8 mouse cellular contexts compared by ENCODE assay signal in the genomic region with DNA sequence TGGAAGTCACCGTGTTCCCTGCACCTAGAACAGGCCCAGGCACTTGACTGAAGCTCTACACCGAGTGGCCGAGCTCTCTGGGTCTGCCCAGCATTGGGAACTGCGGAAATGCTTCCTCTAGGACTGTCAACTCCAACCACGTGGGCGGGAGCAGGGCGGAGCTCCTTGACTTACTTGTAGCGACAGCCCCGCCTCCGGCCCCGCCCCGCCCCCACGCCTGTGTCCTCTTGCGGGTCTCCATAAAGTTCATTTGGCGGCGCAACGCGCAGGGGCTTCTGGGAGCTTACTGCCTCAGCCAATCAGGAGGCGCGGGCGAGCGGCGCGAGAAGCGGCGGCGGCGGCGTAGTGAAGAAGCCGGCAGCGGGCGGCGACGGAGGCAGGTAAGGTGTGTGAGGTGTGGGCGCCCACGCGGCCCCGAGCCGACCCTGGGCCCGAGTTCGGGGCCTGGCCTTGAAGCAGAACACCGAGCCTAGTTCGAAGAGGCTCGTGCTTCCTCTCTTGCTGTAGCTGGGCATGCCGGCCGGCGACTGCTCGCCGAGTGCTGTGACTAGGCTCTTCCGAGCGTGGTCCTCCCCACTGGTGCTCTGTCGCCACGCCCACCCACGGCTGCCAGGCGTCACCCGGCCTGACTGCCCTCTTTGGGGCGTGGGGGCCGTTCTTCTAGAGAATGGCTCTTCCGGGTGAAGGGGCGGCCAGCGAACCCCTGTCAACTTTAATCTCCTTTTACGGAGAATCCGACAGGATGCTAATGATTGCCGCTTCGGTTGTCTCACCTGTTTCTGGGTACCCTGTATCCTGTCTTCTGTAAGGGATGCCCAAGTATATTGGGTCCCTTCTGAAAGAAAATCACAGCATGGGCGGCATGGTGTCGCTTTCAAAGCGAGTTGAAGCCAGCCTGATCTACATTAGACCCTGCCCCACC. TPM values are rescaled to one million over a fixed set of nuclear protein-coding genes. Genes with fewer than 3 reads are reported as not detected.
DNase-seq lines count a peak whose midpoint lies in the region; ATAC-seq and TF ChIP-seq lines count a peak whose summit lies in the region.

A gene (plus strand): TSS at position 313 of the 922 bp plus-strand sequence.

- H3K4me3 ChIP-seq in bone marrow, adult 2 months (replicated peaks; ENCODE audit: control insufficient read depth, low read depth, low read length), result peak within 1 kb of the TSS; percentile 88
- H3K4me3 ChIP-seq in embryonic facial prominence, embryonic 15.5 days (replicated peaks), result peak within 1 kb of the TSS; percentile 87
- peak within 1 kb of the TSS; percentile 82 for H3K4me3 ChIP-seq in limb, embryonic 14.5 days (replicated peaks; ENCODE audit: low read length)
- peak within 1 kb of the TSS; percentile 83 for H3K4me3 ChIP-seq in midbrain, postnatal 0 days (ENCODE audit: low read depth, low read length)

- peak; percentile 96 for ATAC-seq in embryonic facial prominence, embryonic 15.5 days (ENCODE audit: insufficient number of reproducible peaks, low FRiP score, low TSS enrichment, low read depth)
- ATAC-seq in limb, embryonic 14.5 days (ENCODE audit: low FRiP score, low read depth), result peak; percentile 98
- ATAC-seq in midbrain, postnatal 0 days (ENCODE audit: low FRiP score), result peak; percentile 95

- no peak for TF ChIP-seq CTCF in bone marrow, adult 2 months (IDR thresholded peaks at IDR 0.05; ENCODE audit: control insufficient read depth, insufficient read depth, low read length)
- no peak; the same call in 1 of the 2 replicates for TF ChIP-seq CTCF in midbrain, postnatal 0 days (IDR thresholded peaks at IDR 0.05)

- peaks cover 2% of the 10 kb centered on the region; the same call in 1 of the 2 replicates for H3K4me1 ChIP-seq in bone marrow, adult 2 months (ENCODE audit: control insufficient read depth, insufficient read depth, low read length)
- H3K4me1 ChIP-seq in embryonic facial prominence, embryonic 15.5 days, result peaks cover 20% of the 10 kb centered on the region
- peaks cover 9% of the 10 kb centered on the region for H3K4me1 ChIP-seq in limb, embryonic 14.5 days (ENCODE audit: control insufficient read depth, insufficient read depth, low read length)
- peaks cover 3% of the 10 kb centered on the region; the same call in 1 of the 2 replicates for H3K4me1 ChIP-seq in midbrain, postnatal 0 days (ENCODE audit: insufficient read depth, low read length)

- peak; percentile 97 for DNase-seq in 416B (ENCODE audit: low read depth)
- peak; percentile 98 for DNase-seq in heart, adult 8-10 months (ENCODE audit: low spot score)
- peak; percentile 100 for DNase-seq in kidney, adult 9 months
- peak; percentile 98 for DNase-seq in limb, embryonic 14.5 days (ENCODE audit: low spot score)
- DNase-seq in midbrain, postnatal 0 days (ENCODE audit: low spot score), result peak; percentile 98
- peak; percentile 89 to 90 for DNase-seq in spleen, postnatal 14 days (ENCODE audit: low spot score in 2 of 2)

- H3K4me2 ChIP-seq in embryonic facial prominence, embryonic 15.5 days (replicated peaks), result peak within 1 kb of the TSS; percentile 89
- H3K4me2 ChIP-seq in limb, embryonic 14.5 days (replicated peaks; ENCODE audit: low read depth, low read length, severe bottlenecking), result peak within 1 kb of the TSS; percentile 92
- peak within 1 kb of the TSS; percentile 79 for H3K4me2 ChIP-seq in midbrain, postnatal 0 days (ENCODE audit: low read depth, low read length, poor library complexity, severe bottlenecking)

- no peaks in the 10 kb centered on the region for H3K36me3 ChIP-seq in embryonic facial prominence, embryonic 15.5 days
- H3K36me3 ChIP-seq in limb, embryonic 14.5 days (ENCODE audit: control insufficient read depth, insufficient read depth, low read length), result no peaks in the 10 kb centered on the region
- H3K36me3 ChIP-seq in midbrain, postnatal 0 days (ENCODE audit: insufficient read depth, low read length), result no peaks in the 10 kb centered on the region

- H3K27me3 ChIP-seq in embryonic facial prominence, embryonic 15.5 days, result no peaks in the 10 kb centered on the region
- no peaks in the 10 kb centered on the region for H3K27me3 ChIP-seq in limb, embryonic 14.5 days (ENCODE audit: control insufficient read depth, insufficient read depth, low read length)
- no peaks in the 10 kb centered on the region for H3K27me3 ChIP-seq in midbrain, postnatal 0 days (ENCODE audit: insufficient read depth, low read length)

- under 1% methylated on average over 68 of the region's 68 CpGs for WGBS in bone marrow, adult 2 months
- WGBS in embryonic facial prominence, embryonic 15.5 days, result under 1% methylated on average over 65 of the region's 68 CpGs
- under 1% methylated on average over 56 of the region's 68 CpGs for WGBS in limb, embryonic 14.5 days
- under 1% methylated on average over 68 of the region's 68 CpGs for WGBS in midbrain, postnatal 0 days

- peak within 1 kb of the TSS; percentile 92 for H3K9ac ChIP-seq in embryonic facial prominence, embryonic 15.5 days
- H3K9ac ChIP-seq in limb, embryonic 14.5 days (ENCODE audit: low read depth, low read length, severe bottlenecking), result peak within 1 kb of the TSS; percentile 79
- peak within 1 kb of the TSS; percentile 79 for H3K9ac ChIP-seq in midbrain, postnatal 0 days (replicated peaks; ENCODE audit: low read length, poor library complexity, severe bottlenecking)

- no peaks in the 10 kb centered on the region for H3K9me3 ChIP-seq in embryonic facial prominence, embryonic 15.5 days (replicated peaks)
- H3K9me3 ChIP-seq in limb, embryonic 14.5 days (ENCODE audit: control insufficient read depth, low read length), result no peaks in the 10 kb centered on the region
- no peaks in the 10 kb centered on the region for H3K9me3 ChIP-seq in midbrain, postnatal 0 days (ENCODE audit: low read length)

- TF ChIP-seq POLR2A in bone marrow, adult 2 months (IDR thresholded peaks at IDR 0.05; ENCODE audit: borderline replicate concordance, control insufficient read depth, low read depth, low read length), result no peak
- no peak for TF ChIP-seq POLR2A in limb, embryonic 14.5 days (IDR thresholded peaks at IDR 0.05; ENCODE audit: borderline replicate concordance, extremely low read depth, insufficient read depth, insufficient read length)

- peak within 1 kb of the TSS; percentile 72 for H3K27ac ChIP-seq in bone marrow, adult 2 months (ENCODE audit: control insufficient read depth, insufficient read depth, low read depth, low read length, poor library complexity)
- H3K27ac ChIP-seq in embryonic facial prominence, embryonic 15.5 days (replicated peaks), result peak within 1 kb of the TSS; percentile 72
- H3K27ac ChIP-seq in limb, embryonic 14.5 days (replicated peaks; ENCODE audit: low read depth, low read length), result no peak within 1 kb of the TSS
- H3K27ac ChIP-seq in midbrain, postnatal 0 days (ENCODE audit: low read depth, low read length), result peak within 1 kb of the TSS; percentile 78

RNA-seq across cellular contexts. Expression of the gene that starts here (rescaled TPM):
- 19.5 and 21.3 TPM in 2 replicates for polyA plus RNA-seq in bone marrow, adult 2 months (2011; ENCODE audit: insufficient read depth, insufficient read length, low replicate concordance, missing spikeins)
- 63.5 and 66.1 TPM in 2 replicates for polyA plus RNA-seq in embryonic facial prominence, embryonic 15.5 days (2015; fragmentation: Nextera tagmentation; extraction: Ambion mirVana)
- total RNA-seq in heart, adult 8-10 months (2022), result 10 to 100 TPM; 12.4 to 17.9 (median 15.4) TPM
- 60.5 and 64.0 TPM in 2 replicates for polyA plus RNA-seq in limb, embryonic 14.5 days (2012; rRNA removed)
- polyA plus RNA-seq in limb, embryonic 14.5 days (2014; fragmentation: Nextera tagmentation; extraction: Ambion mirVana), result 72.3 and 79.9 TPM in 2 replicates
- 47.9 and 65.3 TPM in 2 replicates for total RNA-seq in midbrain, postnatal 0 days (2014; rRNA removed)
- 38.4 and 39.9 TPM in 2 replicates for polyA plus RNA-seq in midbrain, postnatal 0 days (2015; fragmentation: Nextera tagmentation; extraction: Ambion mirVana)
